Comparison of ENCODE assay signal across 11 mouse cellular contexts in genomic region chr8:35171536-35172310, GRCm38 (mm10).
DNase-seq lines count a peak whose midpoint lies in the region.
"Had no signal": no experiment of that assay in that cellular context is flagged by ENCODE, and none has a peak within 500 bp of the region (broad histone marks: within the 10 kb centered on the region; RNA-seq: fewer than 3 reads in every experiment).

No protein-coding gene starts in this region.

- peak; percentile 92 for DNase-seq in brain, adult 2 months (ENCODE audit: low read depth, low spot score)
- peak; percentile 42 for DNase-seq in cerebellum, adult 11 months
- peak; percentile 77 for DNase-seq in cerebellum, adult 9-10 months
- DNase-seq in cerebellum, postnatal 36 days = peak; percentile 52 to 53
- DNase-seq in gastrocnemius, postnatal 36 days = no peak
- no peak for DNase-seq in gastrocnemius, postnatal 14 days
- DNase-seq: adrenal gland, postnatal 25 days; B cell, adult 2 months; embryo, embryonic 11 days; kidney, adult 8-10 months; right cerebral cortex, adult 18-20 months had no signal

- intact Hi-C loops in gastrocnemius, postnatal 36 days (cut with DNase I) = no loop called here
- intact Hi-C loops in gastrocnemius, postnatal 14 days (cut with DNase I; ENCODE audit: low total_unique reads) = no loop called here

Comparison
In these comparisons a context has a peak if more than half of its experiments do, and no peak if none do; other contexts are left out.
1. DNase-seq: peak in brain, adult 2 months (single experiment), cerebellum, adult 11 months (single experiment), cerebellum, adult 9-10 months (single experiment) and cerebellum, postnatal 36 days (2 of 2); none in gastrocnemius, postnatal 36 days (0 of 2) and gastrocnemius, postnatal 14 days (single experiment).